Mouse (Mus musculus) CH12.LX (cell line): Measurements from ENCODE around the gene Cyp2j13. TPM values are rescaled to one million over a fixed set of nuclear protein-coding genes. Genes with fewer than 3 reads are reported as not detected.
"Not testable (repeated sequence)": the region's sequence is repeated elsewhere in the genome, so short reads cannot be mapped to it uniquely, and the experiment has no call there.

Experiments used
- DNase-seq: peaks from one replicate; pipeline ENCODE4 v3.0.0-alpha.2; 2013; ENCODE audit errors: extremely low read depth
- H3K27ac ChIP-seq: 2 replicates; pipeline ENCODE4 v1.5.1; 2012; ENCODE audit warnings: low read depth, mild to moderate bottlenecking, control low read depth, moderate library complexity; ENCODE audit not compliant: insufficient read depth
- H3K27me3 ChIP-seq: replicated peaks from 2 replicates; pipeline ENCODE3; 2012; ENCODE audit warnings: inconsistent platforms
- H3K36me3 ChIP-seq, 2 experiments: replicated peaks in 1 of 2; 2 replicates each; pipeline versions ENCODE3 to v1.6.1; 2012; ENCODE audit warnings: inconsistent platforms in 1 of 2, low read length in 1 of 2, mild to moderate bottlenecking in 1 of 2, mixed read lengths in 1 of 2, moderate library complexity in 1 of 2; ENCODE audit not compliant: control insufficient read depth in 1 of 2, insufficient read depth in 1 of 2
- H3K4me1 ChIP-seq, 2 experiments: 2 replicates each; pipeline ENCODE4 v1.6.1; 2012; ENCODE audit warnings: inconsistent platforms in 1 of 2, moderate library complexity in 1 of 2; ENCODE audit not compliant: insufficient read depth in 2 of 2, control insufficient read depth in 1 of 2
- H3K4me2 ChIP-seq: 2 replicates; pipeline ENCODE4 v1.6.1; 2012; ENCODE audit warnings: low read depth, mild to moderate bottlenecking, control low read depth; ENCODE audit not compliant: poor library complexity, insufficient read depth, severe bottlenecking
- H3K4me3 ChIP-seq, 3 experiments: fragments of 150-350 bp in 1 of 3; sonication (generic) in 1 of 3; replicated peaks in 1 of 3; 2 replicates each; pipeline versions ENCODE3 to v1.5.1; 2011 to 2012; ENCODE audit warnings: low read depth in 2 of 3, low read length in 2 of 3, mild to moderate bottlenecking in 2 of 3, moderate library complexity in 2 of 3, control low read depth in 1 of 3, improper control_type of control experiment in 1 of 3, inconsistent platforms in 1 of 3, mixed read lengths in 1 of 3; ENCODE audit not compliant: poor library complexity in 1 of 3
- H3K79me2 ChIP-seq: replicated peaks from 2 replicates; pipeline ENCODE4 v1.6.1; 2012; ENCODE audit warnings: mild to moderate bottlenecking, moderate library complexity; ENCODE audit not compliant: control insufficient read depth, poor library complexity, insufficient read depth, severe bottlenecking; ENCODE audit errors: extremely low read depth
- H3K9ac ChIP-seq: 2 replicates; pipeline ENCODE4 v1.6.1; 2012; ENCODE audit warnings: low read depth, mild to moderate bottlenecking, control low read depth, moderate library complexity; ENCODE audit not compliant: insufficient read depth
- H3K9me3 ChIP-seq: replicated peaks from 2 replicates; pipeline ENCODE3; 2012; ENCODE audit warnings: low read length, inconsistent platforms, mixed read lengths
- CHD1 ChIP-seq: IDR thresholded peaks from 2 replicates; pipeline ENCODE4 v1.6.1; 2012; ENCODE audit warnings: low read depth, low read length, improper control_type of control experiment, inconsistent platforms
- CTCF ChIP-seq, 2 experiments: IDR thresholded peaks in 1 of 2; conservative IDR thresholded peaks in 1 of 2; 2 replicates each; pipeline ENCODE4 v1.5.1; 2011 to 2012; ENCODE audit warnings: low read depth in 2 of 2, low read length in 2 of 2, improper control_type of control experiment in 1 of 2, inconsistent platforms in 1 of 2, mild to moderate bottlenecking in 1 of 2, moderate library complexity in 1 of 2
- E2F4 ChIP-seq: IDR thresholded peaks from 2 replicates; pipeline ENCODE4 v1.6.1; 2011; ENCODE audit warnings: low read depth, low read length, improper control_type of control experiment; ENCODE audit not compliant: insufficient replicate concordance
- ELF1 ChIP-seq: IDR thresholded peaks from 2 replicates; pipeline ENCODE4 v1.6.1; 2014; ENCODE audit warnings: low read depth, mild to moderate bottlenecking, inconsistent platforms, low read length, improper control_type of control experiment
- ETS1 ChIP-seq: conservative IDR thresholded peaks from 2 replicates; pipeline ENCODE4 v1.6.1; 2012; ENCODE audit warnings: low read depth, mild to moderate bottlenecking, inconsistent platforms, low read length, improper control_type of control experiment, moderate library complexity
- HCFC1 ChIP-seq: IDR thresholded peaks from 2 replicates; pipeline ENCODE4 v1.6.1; 2012; ENCODE audit warnings: low read depth, mild to moderate bottlenecking, inconsistent platforms, low read length, improper control_type of control experiment
- MAX ChIP-seq: IDR thresholded peaks from 2 replicates; pipeline ENCODE4 v1.6.1; 2011; ENCODE audit warnings: low read length, improper control_type of control experiment
- MEF2A ChIP-seq: IDR thresholded peaks from 2 replicates; pipeline ENCODE4 v1.6.1; 2014; ENCODE audit warnings: low read depth, mild to moderate bottlenecking, inconsistent platforms, low read length, improper control_type of control experiment, borderline replicate concordance
- MYC ChIP-seq: IDR thresholded peaks from 2 replicates; pipeline ENCODE4 v1.6.1; 2011; ENCODE audit warnings: low read depth, mild to moderate bottlenecking, improper control_type of control experiment, low read length
- NRF1 ChIP-seq: IDR thresholded peaks from 2 replicates; pipeline ENCODE4 v1.6.1; 2014; ENCODE audit warnings: low read depth, mild to moderate bottlenecking, inconsistent platforms, low read length, improper control_type of control experiment, moderate library complexity
- POLR2A ChIP-seq: IDR thresholded peaks from 2 replicates; pipeline ENCODE4 v1.6.1; 2011; ENCODE audit warnings: low read depth, mild to moderate bottlenecking, improper control_type of control experiment, low read length
- RAD21 ChIP-seq: IDR thresholded peaks from 2 replicates; pipeline ENCODE4 v1.6.1; 2011; ENCODE audit warnings: low read depth, mild to moderate bottlenecking, low read length, improper control_type of control experiment, moderate library complexity
- RCOR1 ChIP-seq: conservative IDR thresholded peaks from 2 replicates; pipeline ENCODE4 v1.6.1; 2012; ENCODE audit warnings: low read depth, mild to moderate bottlenecking, inconsistent platforms, low read length, improper control_type of control experiment
- SMC3 ChIP-seq: IDR thresholded peaks from 2 replicates; pipeline ENCODE4 v1.6.1; 2011; ENCODE audit warnings: low read depth, low read length, improper control_type of control experiment
- TBP ChIP-seq: conservative IDR thresholded peaks from 2 replicates; pipeline ENCODE4 v1.6.1; 2011; ENCODE audit warnings: low read depth, low read length, improper control_type of control experiment
- TCF12 ChIP-seq: IDR thresholded peaks from 2 replicates; pipeline ENCODE4 v1.6.1; 2014; ENCODE audit warnings: low read depth, mild to moderate bottlenecking, inconsistent platforms, low read length, improper control_type of control experiment
- ZKSCAN1 ChIP-seq: IDR thresholded peaks from 2 replicates; pipeline ENCODE4 v1.6.1; 2012; ENCODE audit warnings: low read depth, inconsistent platforms, low read length, improper control_type of control experiment, borderline replicate concordance
- ZMIZ1 ChIP-seq: IDR thresholded peaks from 2 replicates; pipeline ENCODE4 v1.6.1; 2012; ENCODE audit warnings: low read depth, mild to moderate bottlenecking, inconsistent platforms, low read length, improper control_type of control experiment
- dilution Hi-C: fragments of 300-500 bp; cut with MboI; formaldehyde crosslinking; loops from 2 replicates; pipeline ENCODE4 v1.14.3; 2020; ENCODE audit warnings: low sequenced_read_pairs; ENCODE audit not compliant: extremely low pct_unique_long_range_greater_than_20kb, extremely low pct_ligation_motif_present
- in situ Hi-C: fragments of 300-500 bp; cut with MboI; formaldehyde crosslinking; loops from 3 replicates; pipeline ENCODE4 v1.14.3; 2019; ENCODE audit warnings: low sequenced_read_pairs, low pct_ligation_motif_present, low pct_unique_long_range_greater_than_20kb, mixed read lengths
- polyA plus RNA-seq: library from polyadenylated mRNA; unstranded; fragments of >175 nt; gene quantifications from 2 replicates; pipeline ENCODE4 v1.2.1, GENCODE M21; 2012; ENCODE audit warnings: low read depth; ENCODE audit not compliant: insufficient read length
- total RNA-seq, 2 experiments: library from RNA; depleted of rRNA; stranded (reverse); fragments of 300-350 nt in 1 of 2; fragments of >200 nt in 1 of 2; gene quantifications; 2 replicates each; pipeline ENCODE4 v1.2.3; 2012 to 2014

Cyp2j13 gene
- total and polyA plus RNA-seq, 3 experiments, result not detected

- H3K4me2 ChIP-seq, result no peak overlapping the region
- no peak overlapping the region for H3K4me3 ChIP-seq
- no peak overlapping the region for H3K9ac ChIP-seq
- no peak for TF ChIP-seq ELF1
- no peak for TF ChIP-seq TBP
- TF ChIP-seq CHD1, result no peak
- no peak for TF ChIP-seq SMC3
- no peak for TF ChIP-seq POLR2A
- TF ChIP-seq ZKSCAN1, result no peak
- TF ChIP-seq MYC, result no peak
- no peak for TF ChIP-seq ZMIZ1
- no peak for TF ChIP-seq CTCF (conservative IDR thresholded peaks at IDR 0.05 in 1 of 2, IDR thresholded peaks at IDR 0.05 in 1 of 2; ENCODE audit: low read depth in 2 of 2, low read length in 2 of 2)
- TF ChIP-seq HCFC1, result no peak
- TF ChIP-seq MEF2A, result no peak
- no peak for TF ChIP-seq NRF1
- TF ChIP-seq MAX, result no peak
- TF ChIP-seq TCF12, result no peak
- no peaks in the 10 kb centered on the region for H3K27me3 ChIP-seq
- no peak for DNase-seq
- in situ Hi-C loops, result no loop called here
- H3K36me3 ChIP-seq, result no peaks in the 10 kb centered on the region
- no peak overlapping the region for H3K27ac ChIP-seq
- H3K4me1 ChIP-seq, result no peaks in the 10 kb centered on the region
- H3K79me2 ChIP-seq, result no peaks in the 10 kb centered on the region
- no peaks in the 10 kb centered on the region for H3K9me3 ChIP-seq
- dilution Hi-C loops, result no loop called here
Observed at GRCm38 (mm10) chr4:96028412-96028811, 48.9 kb downstream of the Cyp2j13 start.

DNA sequence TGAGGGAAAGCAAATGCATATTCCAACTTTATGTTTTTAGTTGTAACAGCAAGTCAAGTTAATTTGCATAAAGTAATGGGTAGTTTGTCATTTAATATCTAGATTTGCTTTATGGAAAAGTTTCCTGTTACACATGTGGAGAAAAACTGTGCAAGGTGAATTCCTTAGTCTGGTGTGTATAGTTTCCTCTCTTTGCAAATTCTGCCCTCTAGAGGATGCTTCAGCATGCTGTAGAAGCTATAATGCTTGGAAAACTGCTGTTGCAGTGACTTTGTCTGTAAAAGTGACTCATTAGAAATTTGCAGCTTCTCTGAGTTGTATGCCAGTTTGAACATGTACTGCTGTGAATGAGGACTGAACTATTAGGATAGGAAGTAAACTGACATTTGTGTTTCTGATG is 54.5 kb downstream of the Cyp2j13 start:
- dilution Hi-C loops, result no loop called here

GRCm38 (mm10) chr4:96016875-96017274 is 60.5 kb downstream of the Cyp2j13 start:
- TF ChIP-seq ETS1 (no peak), E2F4 (no peak), RCOR1 (no peak), ZKSCAN1 (no peak)
- no peaks in the 10 kb centered on the region for H3K4me1 ChIP-seq
- no peak overlapping the region for H3K9ac ChIP-seq
- H3K27me3 ChIP-seq, result no peaks in the 10 kb centered on the region
- H3K4me3 ChIP-seq, result no peak overlapping the region
- H3K4me2 ChIP-seq, result no peak overlapping the region
- in situ Hi-C loops, result no loop called here
- dilution Hi-C loops, result no loop called here
- H3K9me3 ChIP-seq, result no peaks in the 10 kb centered on the region
- no peaks in the 10 kb centered on the region for H3K79me2 ChIP-seq
- H3K36me3 ChIP-seq, result no peaks in the 10 kb centered on the region
- no peak overlapping the region for H3K27ac ChIP-seq
- no peak for DNase-seq

More for the DNA sequence above, 54.5 kb downstream of the Cyp2j13 start:
- Histone ChIP-seq H3K36me3 (no peaks in the 10 kb centered on the region), H3K27me3 (no peaks in the 10 kb centered on the region), H3K79me2 (no peaks in the 10 kb centered on the region), H3K9me3 (no peaks in the 10 kb centered on the region), H3K4me1 (peaks cover 0 to 8% of the 10 kb centered on the region in 2 experiments; a peak in 2 of 4 replicates), H3K4me3 (peak overlapping the region in 1 of 3 experiments; percentile 36), H3K4me2 (peak overlapping the region; percentile 74), H3K27ac (no peak overlapping the region), H3K9ac (no peak overlapping the region)
- TF ChIP-seq SMC3 (peak; percentile 39), RAD21 (peak; percentile 62), CTCF (conservative IDR thresholded peaks at IDR 0.05 in 1 of 2, IDR thresholded peaks at IDR 0.05 in 1 of 2; ENCODE audit: low read depth in 2 of 2, low read length in 2 of 2) (peak; percentile 49 to 69; a peak in 3 of 4 replicates), MYC (peak; percentile 15; the same call in 1 of the 2 replicates), ETS1 (no peak)
- in situ Hi-C loops, result no loop called here
- DNase-seq, result peak; percentile 52

DNA sequence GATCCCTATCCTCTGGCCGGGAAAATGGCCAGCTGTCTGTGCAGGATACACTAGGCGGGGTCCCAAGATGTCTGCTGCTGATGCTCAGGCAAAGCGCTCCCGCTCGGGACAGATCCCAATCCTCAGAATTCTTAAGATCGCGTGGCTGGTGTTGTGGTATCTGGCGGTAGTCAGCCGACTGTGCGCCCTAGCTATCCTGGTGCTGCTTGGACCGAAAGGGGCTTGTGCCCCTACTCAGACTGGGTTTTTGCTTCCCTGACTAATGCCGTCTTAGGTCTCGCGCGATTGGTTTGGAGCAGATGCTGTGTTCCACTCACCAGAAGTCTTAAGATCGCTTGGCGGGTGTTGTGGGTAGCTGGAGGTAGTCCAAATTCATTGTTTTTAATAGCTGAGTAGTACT is 95.1 kb downstream of the Cyp2j13 start:
- H3K79me2 ChIP-seq, in situ Hi-C loops, dilution Hi-C loops, H3K4me1 ChIP-seq, DNase-seq, H3K9ac ChIP-seq, H3K36me3 ChIP-seq, H3K4me3 ChIP-seq, H3K27ac ChIP-seq, H3K4me2 ChIP-seq, H3K9me3 ChIP-seq, H3K27me3 ChIP-seq: not testable (repeated sequence)
